Mouse (Mus musculus) embryonic facial prominence, embryonic 14.5 days (tissue): Measurements from ENCODE around the gene Tmem131. TPM values are rescaled to one million over a fixed set of nuclear protein-coding genes. Genes with fewer than 3 reads are reported as not detected.

Experiments
- ATAC-seq: fragments of 200-750 bp; cut with Nextera tagmentation; 2 replicates; pipeline ENCODE4 v1.8.0; 2017; ENCODE audit warnings: low read depth, moderate number of reproducible peaks, moderate TSS enrichment
- DNase-seq: peaks from one replicate; pipeline ENCODE4 v3.0.0-alpha.2; 2015; ENCODE audit warnings: low spot score
- H3K27ac ChIP-seq: fragments of 300-500 bp; sonication (generic); replicated peaks from 2 replicates; pipeline ENCODE4 v1.5.1; 2014; ENCODE audit warnings: low read depth, mild to moderate bottlenecking, low read length, moderate library complexity
- H3K27me3 ChIP-seq: fragments of 300-500 bp; sonication (generic); replicated peaks from 2 replicates; pipeline ENCODE4 v1.6.1; 2014; ENCODE audit warnings: low read length; ENCODE audit not compliant: control insufficient read depth, insufficient read depth
- H3K36me3 ChIP-seq: fragments of 300-500 bp; sonication (generic); 2 replicates; pipeline ENCODE4 v1.6.1; 2014; ENCODE audit warnings: low read length, mixed read lengths; ENCODE audit not compliant: control insufficient read depth, insufficient read depth
- H3K4me1 ChIP-seq: fragments of 300-500 bp; sonication (generic); 2 replicates; pipeline ENCODE4 v1.6.1; 2014; ENCODE audit warnings: antibody characterized with exemption, low read length; ENCODE audit not compliant: control insufficient read depth, insufficient read depth
- H3K4me2 ChIP-seq: fragments of 300-500 bp; sonication (generic); 2 replicates; pipeline ENCODE4 v1.6.1; 2014; ENCODE audit warnings: low read depth, mild to moderate bottlenecking, low read length, moderate library complexity, mixed read lengths
- H3K4me3 ChIP-seq: fragments of 300-500 bp; sonication (generic); 2 replicates; pipeline ENCODE4 v1.5.1; 2014; ENCODE audit warnings: low read depth, mild to moderate bottlenecking, low read length
- H3K9ac ChIP-seq: fragments of 300-500 bp; sonication (generic); 2 replicates; pipeline ENCODE4 v1.6.1; 2014; ENCODE audit warnings: low read depth, mild to moderate bottlenecking, low read length, moderate library complexity, mixed read lengths
- H3K9me3 ChIP-seq: fragments of 300-500 bp; sonication (generic); 2 replicates; pipeline ENCODE4 v1.6.1; 2016; ENCODE audit warnings: low read length; ENCODE audit not compliant: control insufficient read depth
- WGBS: fragments of 180-500 bp; shearing (Covaris S2); extraction: QIAGEN DNeasy Blood & Tissue Kit; methylation state at CpG from one replicate; pipeline ENCODE4 v1.1.7; 2014; 5-methylcytosine and 5-hydroxymethylcytosine counted together
- polyA plus RNA-seq: library from polyadenylated mRNA; unstranded; fragments of >200 nt; fragmentation: Nextera tagmentation; extraction: Ambion mirVana; gene quantifications from 2 replicates; pipeline ENCODE4 v1.2.1, GENCODE M21; 2014

Tmem131 gene
- polyA plus RNA-seq, 1 experiment from 2014 or later, result 22.4 TPM

DNA sequence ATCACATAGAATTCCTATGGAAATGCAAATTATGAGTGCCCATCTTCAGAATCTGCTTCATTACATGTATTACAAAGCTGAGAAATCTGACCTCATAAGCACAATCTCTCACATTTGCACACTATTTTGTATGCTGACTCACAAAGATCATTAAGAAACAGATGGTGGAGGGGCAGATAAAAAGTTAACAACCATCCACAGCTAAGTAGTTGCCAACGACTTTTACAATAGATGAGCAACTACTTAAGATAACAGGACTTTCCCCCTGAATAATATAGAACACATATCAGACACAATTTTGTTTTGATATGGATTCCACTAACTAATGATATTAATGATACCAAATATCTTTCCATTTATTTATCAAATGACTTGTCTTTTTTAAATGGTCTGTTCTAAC, 66.3 kb downstream of the Tmem131 start:
- Histone ChIP-seq H3K27me3 (no peaks in the 10 kb centered on the region), H3K4me1 (no peaks in the 10 kb centered on the region), H3K9me3 (no peaks in the 10 kb centered on the region), H3K27ac (no peak overlapping the region), H3K4me2 (no peak overlapping the region), H3K4me3 (no peak overlapping the region), H3K36me3 (peaks cover 10% of the 10 kb centered on the region; the same call in 1 of the 2 replicates), H3K9ac (no peak overlapping the region)
- no peak for DNase-seq
- WGBS, result 85% methylated on average over 1 of the region's 1 CpGs
- no peak for ATAC-seq

DNA sequence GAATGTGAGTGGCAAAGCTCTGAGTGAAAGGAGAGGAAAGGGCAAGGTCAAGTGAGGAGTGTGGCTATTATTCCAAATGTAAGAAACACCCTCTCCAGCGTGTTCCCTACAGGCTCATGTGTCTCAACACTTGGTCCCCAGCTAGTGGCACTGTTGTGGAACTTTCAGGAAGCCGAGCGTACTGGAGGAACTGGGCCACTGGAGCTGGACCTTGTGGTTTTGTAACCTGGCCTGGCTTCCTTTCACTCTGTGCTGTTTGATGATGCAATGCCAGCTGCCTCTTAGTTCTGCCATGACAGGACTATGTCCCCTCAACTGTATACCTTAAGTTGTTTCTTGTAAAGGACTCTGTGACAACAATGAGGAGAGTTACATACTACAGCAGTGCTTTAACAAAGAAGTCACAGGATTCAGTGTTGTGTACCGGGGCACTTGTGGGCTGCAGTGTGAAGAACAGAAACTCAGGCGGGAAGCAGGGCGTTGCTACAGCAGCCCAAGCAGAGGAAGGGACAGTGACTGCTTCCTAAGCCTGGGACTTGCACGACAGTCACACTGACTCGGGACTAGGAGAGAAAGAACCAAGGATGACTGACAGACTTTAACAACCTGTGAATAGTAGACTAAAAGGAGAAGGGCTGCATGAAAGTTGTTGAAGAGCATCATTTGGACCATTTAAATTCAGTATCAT, 68.4 kb downstream of the Tmem131 start:
- ATAC-seq (no peak), DNase-seq (no peak)
- Histone ChIP-seq H3K27me3 (no peaks in the 10 kb centered on the region), H3K9ac (no peak overlapping the region), H3K9me3 (no peaks in the 10 kb centered on the region), H3K27ac (no peak overlapping the region), H3K4me3 (no peak overlapping the region), H3K36me3 (peaks cover 19% of the 10 kb centered on the region), H3K4me1 (no peaks in the 10 kb centered on the region), H3K4me2 (no peak overlapping the region)
- WGBS, result 73% methylated on average over 8 of the region's 8 CpGs

DNA sequence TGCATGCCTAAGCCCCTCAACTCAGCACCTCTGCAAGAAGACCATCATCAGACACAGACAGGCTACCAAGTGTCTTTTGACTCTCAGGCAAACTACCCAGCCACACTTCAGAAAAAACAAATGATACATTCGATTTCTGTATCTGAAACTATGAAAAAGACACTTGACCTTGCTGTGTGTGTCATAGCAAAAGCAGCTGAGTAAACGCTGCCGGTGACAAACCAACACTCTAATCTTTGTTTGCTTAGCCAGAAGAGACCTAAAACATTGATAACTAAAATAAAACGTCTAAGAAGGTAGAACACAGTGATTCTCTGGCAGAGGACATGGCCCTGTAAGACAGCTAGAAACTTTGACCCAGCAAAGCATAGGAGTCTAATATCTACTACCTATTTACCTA, 72.2 kb downstream of the Tmem131 start:
- H3K4me2 ChIP-seq, result no peak overlapping the region

DNA sequence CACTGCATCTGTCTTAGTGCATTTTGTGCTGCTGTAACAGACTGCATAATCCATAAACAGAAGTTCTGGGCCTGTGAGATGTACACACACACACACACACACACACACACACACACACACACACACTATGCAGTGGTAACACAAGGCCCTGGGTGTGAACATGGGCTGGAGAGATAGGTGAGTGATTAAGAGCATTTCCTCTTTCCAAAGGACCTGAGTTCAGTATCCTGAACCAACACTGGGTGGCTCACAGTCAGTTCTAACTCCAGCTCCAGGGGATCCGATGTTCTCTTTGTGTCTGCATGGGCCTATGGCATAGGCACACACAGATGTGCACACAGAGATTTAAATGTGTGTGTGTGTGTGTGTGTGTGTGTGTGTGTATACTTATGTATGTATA, 72.9 kb downstream of the Tmem131 start:
- DNase-seq (no peak), ATAC-seq (no peak)
- Histone ChIP-seq H3K9ac (no peak overlapping the region), H3K4me3 (no peak overlapping the region), H3K27me3 (no peaks in the 10 kb centered on the region), H3K4me2 (no peak overlapping the region), H3K4me1 (no peaks in the 10 kb centered on the region), H3K27ac (no peak overlapping the region), H3K36me3 (peaks cover 31% of the 10 kb centered on the region), H3K9me3 (no peaks in the 10 kb centered on the region)
- WGBS, result 89% methylated on average over 1 of the region's 1 CpGs

More for the DNA sequence above, 72.2 kb downstream of the Tmem131 start:
- 66% methylated on average over 4 of the region's 4 CpGs for WGBS
- Histone ChIP-seq H3K27me3 (no peaks in the 10 kb centered on the region), H3K9ac (no peak overlapping the region), H3K9me3 (no peaks in the 10 kb centered on the region), H3K4me3 (no peak overlapping the region), H3K36me3 (peaks cover 31% of the 10 kb centered on the region), H3K27ac (no peak overlapping the region), H3K4me1 (no peaks in the 10 kb centered on the region)
- no peak for DNase-seq
- no peak for ATAC-seq

DNA sequence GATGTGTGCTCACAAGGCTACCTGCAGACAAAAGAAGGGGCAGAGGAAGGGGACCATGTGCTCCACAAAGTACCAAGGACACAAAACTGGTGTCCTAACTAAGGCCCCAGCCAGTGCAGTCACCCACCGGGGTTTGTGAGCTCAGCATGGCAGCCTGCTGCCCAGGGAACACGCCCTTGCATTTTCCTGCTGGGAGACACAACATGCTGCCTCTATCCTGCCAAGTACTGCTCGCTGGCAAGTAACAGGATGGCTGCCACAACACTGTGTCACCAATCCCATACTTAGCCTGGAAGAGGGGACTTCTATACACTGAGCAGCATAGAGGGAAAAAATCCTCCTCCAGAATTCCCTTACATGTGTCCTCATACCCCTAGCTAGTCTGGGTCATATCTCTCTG, 78.7 kb downstream of the Tmem131 start:
- Histone ChIP-seq H3K36me3 (peaks cover 12% of the 10 kb centered on the region; the same call in 1 of the 2 replicates), H3K4me1 (peaks cover 20% of the 10 kb centered on the region), H3K9me3 (no peaks in the 10 kb centered on the region), H3K4me2 (no peak overlapping the region), H3K9ac (no peak overlapping the region), H3K4me3 (no peak overlapping the region), H3K27me3 (no peaks in the 10 kb centered on the region), H3K27ac (no peak overlapping the region)
- DNase-seq (no peak), ATAC-seq (no peak)
- 84% methylated on average over 3 of the region's 3 CpGs for WGBS

DNA sequence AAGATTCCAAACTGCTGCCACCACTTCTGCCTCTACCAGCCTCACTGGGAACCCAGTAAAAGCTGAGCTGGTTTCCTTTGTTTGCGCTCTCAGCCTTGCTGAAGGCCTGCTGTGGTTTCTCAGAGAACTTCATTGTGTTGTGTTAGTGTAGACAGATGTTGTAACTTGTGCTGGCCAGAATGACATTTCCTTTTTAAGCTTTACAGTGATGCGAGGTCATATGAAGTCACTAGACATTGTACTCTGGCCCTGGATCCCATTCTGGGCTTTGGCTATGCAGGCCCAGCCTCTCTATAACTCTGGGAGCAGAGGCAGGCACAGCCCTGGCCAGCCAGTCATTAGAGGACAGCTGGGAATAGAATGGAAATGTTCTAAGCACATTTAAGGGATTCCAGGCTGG, 81.7 kb downstream of the Tmem131 start:
- Histone ChIP-seq H3K4me3 (no peak overlapping the region), H3K4me1 (peaks cover 20% of the 10 kb centered on the region), H3K36me3 (no peaks in the 10 kb centered on the region), H3K9me3 (no peaks in the 10 kb centered on the region), H3K27ac (peak overlapping the region; percentile 74), H3K9ac (no peak overlapping the region), H3K4me2 (no peak overlapping the region), H3K27me3 (no peaks in the 10 kb centered on the region)
- ATAC-seq (no peak), DNase-seq (peak; percentile 8)
- WGBS, result 73% methylated on average over 2 of the region's 2 CpGs

DNA sequence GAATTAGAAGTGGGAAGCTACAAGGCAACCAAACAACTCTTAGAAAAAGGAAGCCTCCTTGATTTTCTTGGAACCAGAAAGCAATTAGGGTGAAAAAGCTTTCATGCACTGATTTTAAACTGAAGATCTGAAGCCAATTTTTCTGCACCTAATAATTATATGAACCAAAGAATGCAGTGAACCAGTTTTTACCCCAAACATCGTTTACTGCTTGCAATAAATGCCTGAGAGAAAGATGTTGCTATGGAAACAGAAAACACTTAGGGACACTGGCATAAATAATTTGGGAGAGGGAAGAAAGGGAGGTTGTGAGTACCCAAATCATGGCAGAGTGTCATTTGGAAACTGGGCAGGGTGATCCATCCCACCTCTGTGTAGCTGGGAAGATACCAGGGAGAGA, 82.6 kb downstream of the Tmem131 start:
- Histone ChIP-seq H3K9me3 (no peaks in the 10 kb centered on the region), H3K4me2 (no peak overlapping the region), H3K4me1 (peaks cover 20% of the 10 kb centered on the region), H3K27ac (peak overlapping the region; percentile 74; the same call in 1 of the 2 replicates), H3K4me3 (no peak overlapping the region), H3K27me3 (no peaks in the 10 kb centered on the region), H3K9ac (no peak overlapping the region), H3K36me3 (no peaks in the 10 kb centered on the region)
- WGBS, result 27% methylated on average over 1 of the region's 1 CpGs
- peak; percentile 12 for DNase-seq
- ATAC-seq, result no peak

DNA sequence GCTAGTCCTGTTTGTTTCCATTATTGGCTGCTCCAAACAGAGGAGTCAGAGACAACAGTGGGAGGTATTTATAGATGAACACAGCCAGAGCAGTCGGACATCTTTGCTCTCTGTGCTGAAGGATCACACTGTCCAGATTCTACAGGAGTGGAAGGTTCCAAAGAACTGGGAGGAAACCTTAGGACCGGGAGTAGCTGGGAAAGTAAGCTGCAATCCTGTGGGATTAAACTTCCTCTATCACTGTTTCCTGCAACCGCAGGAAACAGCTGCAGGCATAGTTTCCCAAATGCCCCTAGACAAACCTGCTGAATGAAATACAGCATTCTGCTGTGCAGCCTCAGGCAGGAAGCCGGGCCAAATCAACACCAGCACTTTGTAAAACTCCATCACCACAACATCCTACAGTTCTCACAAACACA, 83.0 kb downstream of the Tmem131 start:
- Histone ChIP-seq H3K9ac (no peak overlapping the region), H3K27ac (peak overlapping the region; percentile 74), H3K4me2 (no peak overlapping the region), H3K4me1 (peaks cover 20% of the 10 kb centered on the region), H3K4me3 (no peak overlapping the region), H3K27me3 (no peaks in the 10 kb centered on the region), H3K9me3 (no peaks in the 10 kb centered on the region), H3K36me3 (no peaks in the 10 kb centered on the region)
- DNase-seq (peak; percentile 73), ATAC-seq (no peak)
- 11% methylated on average over 4 of the region's 4 CpGs for WGBS

DNA sequence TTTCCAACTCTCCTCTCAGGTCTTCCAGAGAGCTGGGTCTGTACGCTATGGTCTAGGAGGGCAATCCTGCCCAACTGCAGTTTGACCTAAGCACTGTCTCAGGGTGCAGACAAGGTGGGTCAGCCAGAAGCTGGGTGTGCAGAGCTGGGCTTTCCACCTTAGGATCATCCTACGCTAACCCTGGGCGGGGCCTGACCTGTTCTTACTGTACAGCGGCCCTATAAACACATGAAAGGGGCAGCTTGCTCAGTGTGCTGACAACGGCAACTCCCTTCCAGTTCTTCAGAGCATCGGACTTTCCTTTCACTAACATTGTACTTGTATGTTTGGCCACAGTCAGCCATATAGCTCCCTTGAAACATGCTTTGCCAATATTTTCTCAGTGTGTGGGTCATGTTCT, 86.4 kb downstream of the Tmem131 start:
- Histone ChIP-seq H3K9ac (no peak overlapping the region), H3K36me3 (0 out of 2 replicates have a peak, but pooled peaks cover 19% of the 10 kb centered on the region), H3K4me2 (no peak overlapping the region), H3K4me1 (peaks cover 20% of the 10 kb centered on the region), H3K27ac (no peak overlapping the region), H3K27me3 (no peaks in the 10 kb centered on the region), H3K4me3 (no peak overlapping the region), H3K9me3 (no peaks in the 10 kb centered on the region)
- 87% methylated on average over 6 of the region's 6 CpGs for WGBS
- no peak for DNase-seq
- no peak for ATAC-seq
